Mouse (Mus musculus) hindbrain, embryonic 14.5 days (tissue): ENCODE data around the gene Rbms3. TPM values are rescaled to one million over a fixed set of nuclear protein-coding genes. Genes with fewer than 3 reads are reported as not detected.

ENCODE experiments used
- ATAC-seq: fragments of 200-750 bp; cut with Nextera tagmentation; 2 replicates; pipeline ENCODE4 v1.8.0; 2017; ENCODE audit warnings: moderate number of reproducible peaks, mild to moderate bottlenecking, moderate TSS enrichment, moderate library complexity; ENCODE audit not compliant: low FRiP score
- DNase-seq: peaks from one replicate; pipeline ENCODE4 v3.0.0-alpha.2; 2015; ENCODE audit warnings: low spot score
- H3K27ac ChIP-seq: fragments of 300-500 bp; sonication (generic); 2 replicates; pipeline ENCODE4 v1.5.1; 2014; ENCODE audit warnings: mild to moderate bottlenecking, moderate library complexity
- H3K27me3 ChIP-seq: fragments of 300-500 bp; sonication (generic); 2 replicates; pipeline ENCODE4 v1.6.1; 2014; ENCODE audit warnings: mild to moderate bottlenecking, low read length, mixed read lengths; ENCODE audit not compliant: control insufficient read depth, insufficient read depth
- H3K36me3 ChIP-seq: fragments of 300-500 bp; sonication (generic); replicated peaks from 2 replicates; pipeline ENCODE4 v1.6.1; 2014; ENCODE audit not compliant: control insufficient read depth, insufficient read depth
- H3K4me1 ChIP-seq: fragments of 300-500 bp; sonication (generic); replicated peaks from 2 replicates; pipeline ENCODE4 v1.6.1; 2014; ENCODE audit warnings: antibody characterized with exemption, low read length, mixed read lengths; ENCODE audit not compliant: control insufficient read depth, insufficient read depth
- H3K4me2 ChIP-seq: fragments of 300-500 bp; sonication (generic); replicated peaks from 2 replicates; pipeline ENCODE4 v1.6.1; 2014; ENCODE audit warnings: mild to moderate bottlenecking, moderate library complexity
- H3K4me3 ChIP-seq: fragments of 300-500 bp; sonication (generic); replicated peaks from 2 replicates; pipeline ENCODE4 v1.5.1; 2014; ENCODE audit warnings: mild to moderate bottlenecking, low read length
- H3K9ac ChIP-seq: fragments of 300-500 bp; sonication (generic); 2 replicates; pipeline ENCODE4 v1.6.1; 2014
- H3K9me3 ChIP-seq: fragments of 300-500 bp; sonication (generic); 2 replicates; pipeline ENCODE4 v1.6.1; 2016; ENCODE audit warnings: low read length; ENCODE audit not compliant: control insufficient read depth
- WGBS: fragments of 180-500 bp; shearing (Covaris S2); extraction: QIAGEN DNeasy Blood & Tissue Kit; methylation state at CpG from one replicate; pipeline ENCODE4 v1.1.7; 2014; 5-methylcytosine and 5-hydroxymethylcytosine counted together
- polyA plus RNA-seq: library from polyadenylated mRNA; unstranded; fragments of >200 nt; fragmentation: Nextera tagmentation; extraction: Ambion mirVana; gene quantifications from 2 replicates; pipeline ENCODE4 v1.2.1, GENCODE M21; 2014

Gene Rbms3
- polyA plus RNA-seq, 1 experiment from 2014 or later = 83.7 TPM

DNA sequence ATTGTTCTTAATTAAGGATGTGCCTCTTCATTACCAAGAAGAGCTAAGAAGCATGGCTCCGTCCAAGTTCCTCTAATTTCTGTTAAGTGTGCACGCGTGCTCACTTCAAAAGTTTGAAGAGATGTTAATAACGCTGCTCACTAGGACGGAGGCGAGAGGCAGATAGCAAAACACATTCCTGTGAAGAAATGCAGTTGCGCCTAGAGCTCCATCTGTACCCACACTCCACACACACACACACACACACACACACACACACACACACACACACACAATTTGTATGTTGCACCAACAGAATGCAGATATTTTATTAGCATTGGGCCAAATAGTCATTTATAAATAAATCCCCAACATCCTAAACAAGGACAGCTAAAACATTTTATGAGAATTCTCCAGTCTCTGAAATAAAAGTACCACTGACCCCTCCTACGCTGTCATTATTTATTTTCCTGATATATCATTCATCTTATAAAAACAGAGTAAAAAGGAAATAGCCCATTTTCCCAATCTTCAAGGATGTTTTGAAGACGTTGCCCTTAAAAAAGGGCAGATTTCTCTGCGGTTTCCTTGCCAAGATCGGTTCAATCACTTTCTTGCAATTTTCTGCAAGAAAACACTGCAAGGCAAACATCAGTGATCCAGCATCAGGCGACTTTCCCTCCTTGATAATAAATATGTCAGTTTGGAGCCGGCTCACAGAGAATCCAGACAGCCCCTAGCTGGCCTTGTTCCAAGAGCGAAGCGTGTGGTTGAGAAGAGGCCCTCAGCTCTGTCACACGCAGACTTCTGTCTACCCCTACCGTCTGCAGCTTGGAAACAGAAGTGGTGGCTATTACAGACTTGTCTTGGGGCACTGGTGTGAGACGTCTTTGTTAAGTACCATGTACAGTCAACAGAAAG is 235.8 kb downstream of the Rbms3 start:
- 0 out of 2 replicates have a peak, but pooled peaks cover 8% of the 10 kb centered on the region for H3K4me1 ChIP-seq
- 62% methylated on average over 18 of the region's 18 CpGs for WGBS
- H3K36me3 ChIP-seq = no peaks in the 10 kb centered on the region
- ATAC-seq (peak; percentile 65; the same call in 1 of the 2 replicates), DNase-seq (peak; percentile 74)
- H3K4me2 ChIP-seq = no peak overlapping the region
- H3K27ac ChIP-seq = peak overlapping the region; percentile 9; the same call in 1 of the 2 replicates
- H3K9ac ChIP-seq = no peak overlapping the region
- H3K4me3 ChIP-seq = no peak overlapping the region
- no peaks in the 10 kb centered on the region for H3K27me3 ChIP-seq
- no peaks in the 10 kb centered on the region for H3K9me3 ChIP-seq

DNA sequence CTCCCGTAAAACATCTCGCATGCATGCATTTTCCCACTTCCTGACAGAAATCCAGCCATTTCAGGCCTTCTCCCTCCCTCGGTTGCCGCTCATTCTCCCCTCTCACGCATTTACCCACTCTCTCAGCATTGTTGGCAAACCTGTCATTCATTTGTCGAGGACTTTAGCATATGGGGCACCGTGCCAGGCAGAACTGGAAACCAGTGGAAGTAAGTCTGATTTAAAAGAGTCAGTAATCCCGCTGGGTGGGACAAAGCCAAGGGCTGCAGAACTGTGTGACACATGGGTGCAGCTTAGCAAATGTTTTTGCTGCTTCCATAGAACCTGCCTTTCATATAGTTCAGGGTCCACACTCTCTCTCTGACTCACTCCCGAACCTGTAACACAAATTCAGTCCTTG is 241.7 kb downstream of the Rbms3 start:
- H3K4me3 ChIP-seq = no peak overlapping the region
- H3K27ac ChIP-seq = no peak overlapping the region
- no peak for DNase-seq
- no peaks in the 10 kb centered on the region for H3K9me3 ChIP-seq
- no peak overlapping the region for H3K4me2 ChIP-seq
- no peak overlapping the region for H3K9ac ChIP-seq
- H3K36me3 ChIP-seq = no peaks in the 10 kb centered on the region
- no peaks in the 10 kb centered on the region for H3K27me3 ChIP-seq
- no peak for ATAC-seq
- 71% methylated on average over 9 of the region's 9 CpGs for WGBS
- 0 out of 2 replicates have a peak, but pooled peaks cover 4% of the 10 kb centered on the region for H3K4me1 ChIP-seq

DNA sequence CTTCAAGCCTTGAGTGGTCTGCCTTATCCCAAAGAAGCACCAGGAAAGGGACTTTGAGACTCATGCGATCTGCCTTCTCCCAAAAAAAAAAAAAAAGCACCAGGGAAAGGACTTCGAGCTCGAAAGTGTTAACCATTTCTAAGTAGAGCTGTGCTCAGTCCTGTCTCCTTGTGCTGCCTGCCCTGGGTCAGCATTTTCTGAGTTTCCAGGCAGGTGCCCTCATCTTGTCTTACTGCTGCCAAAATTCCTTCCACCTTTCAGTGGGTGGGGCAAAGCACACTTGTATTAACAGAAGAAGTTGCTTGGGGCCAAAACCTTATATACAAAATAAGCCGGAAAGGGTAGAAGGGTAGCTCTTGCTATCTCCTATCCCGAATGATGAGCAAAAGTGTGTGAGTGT is 248.8 kb downstream of the Rbms3 start:
- Histone ChIP-seq H3K9ac (no peak overlapping the region), H3K9me3 (no peaks in the 10 kb centered on the region), H3K27me3 (no peaks in the 10 kb centered on the region), H3K27ac (no peak overlapping the region), H3K4me2 (no peak overlapping the region), H3K4me1 (0 out of 2 replicates have a peak, but pooled peaks cover 4% of the 10 kb centered on the region), H3K36me3 (no peaks in the 10 kb centered on the region), H3K4me3 (no peak overlapping the region)
- 81% methylated on average over 5 of the region's 5 CpGs for WGBS
- DNase-seq = no peak
- ATAC-seq = no peak

DNA sequence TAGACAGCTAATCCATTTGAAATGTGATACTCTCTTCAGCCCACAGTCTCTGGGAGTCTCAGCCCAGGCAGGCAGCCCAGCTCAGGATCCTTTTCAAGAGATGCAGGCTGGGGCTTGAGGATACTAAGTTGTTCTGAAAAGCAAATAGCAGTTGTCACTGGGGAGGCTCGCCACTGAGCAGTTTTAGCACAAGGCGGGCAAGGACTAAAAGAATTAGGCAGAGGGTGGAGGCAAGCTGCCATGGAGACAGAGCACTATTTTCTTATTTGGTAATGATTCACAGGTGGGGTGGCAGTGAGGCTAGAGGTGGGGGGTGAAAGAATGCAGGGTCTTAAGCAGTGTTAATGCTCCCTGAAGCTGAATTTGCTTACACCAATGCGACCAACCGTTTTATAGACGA is 249.6 kb downstream of the Rbms3 start:
- Histone ChIP-seq H3K36me3 (no peaks in the 10 kb centered on the region), H3K4me1 (0 out of 2 replicates have a peak, but pooled peaks cover 4% of the 10 kb centered on the region), H3K4me3 (no peak overlapping the region), H3K4me2 (no peak overlapping the region), H3K27ac (no peak overlapping the region), H3K9ac (no peak overlapping the region), H3K9me3 (no peaks in the 10 kb centered on the region), H3K27me3 (no peaks in the 10 kb centered on the region)
- DNase-seq (no peak), ATAC-seq (no peak; the same call in 1 of the 2 replicates)
- WGBS = 27% methylated on average over 5 of the region's 5 CpGs

DNA sequence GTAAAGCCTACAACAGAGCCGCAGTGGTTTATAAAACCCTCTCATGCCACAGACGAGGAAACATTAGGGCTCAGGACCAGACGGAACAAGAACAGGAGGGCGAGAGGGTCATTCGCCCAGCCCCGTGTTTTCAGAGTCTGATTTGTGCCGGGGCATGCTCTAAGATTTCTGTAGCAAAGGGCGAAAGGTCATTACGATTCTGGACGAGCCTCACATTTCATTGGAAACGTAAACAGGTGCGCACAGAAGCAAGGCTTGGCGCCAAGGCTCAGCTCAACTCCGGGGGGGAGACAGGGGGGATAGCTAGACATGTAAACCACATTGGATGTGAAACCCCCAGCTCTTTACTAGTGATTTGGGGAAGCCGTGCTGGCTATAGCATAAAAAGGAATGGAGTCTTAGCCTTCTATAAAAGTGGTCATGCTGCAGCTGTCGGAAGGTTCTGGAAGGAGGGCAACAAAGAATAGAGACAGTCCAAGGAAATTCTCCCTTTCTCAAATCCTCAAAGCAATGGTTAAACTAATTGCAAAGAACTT is 250.2 kb downstream of the Rbms3 start:
- Histone ChIP-seq H3K9ac (no peak overlapping the region), H3K27ac (no peak overlapping the region), H3K4me2 (no peak overlapping the region), H3K36me3 (no peaks in the 10 kb centered on the region), H3K4me1 (0 out of 2 replicates have a peak, but pooled peaks cover 4% of the 10 kb centered on the region), H3K9me3 (no peaks in the 10 kb centered on the region), H3K27me3 (no peaks in the 10 kb centered on the region), H3K4me3 (no peak overlapping the region)
- no peak for ATAC-seq
- 71% methylated on average over 16 of the region's 16 CpGs for WGBS
- no peak for DNase-seq

DNA sequence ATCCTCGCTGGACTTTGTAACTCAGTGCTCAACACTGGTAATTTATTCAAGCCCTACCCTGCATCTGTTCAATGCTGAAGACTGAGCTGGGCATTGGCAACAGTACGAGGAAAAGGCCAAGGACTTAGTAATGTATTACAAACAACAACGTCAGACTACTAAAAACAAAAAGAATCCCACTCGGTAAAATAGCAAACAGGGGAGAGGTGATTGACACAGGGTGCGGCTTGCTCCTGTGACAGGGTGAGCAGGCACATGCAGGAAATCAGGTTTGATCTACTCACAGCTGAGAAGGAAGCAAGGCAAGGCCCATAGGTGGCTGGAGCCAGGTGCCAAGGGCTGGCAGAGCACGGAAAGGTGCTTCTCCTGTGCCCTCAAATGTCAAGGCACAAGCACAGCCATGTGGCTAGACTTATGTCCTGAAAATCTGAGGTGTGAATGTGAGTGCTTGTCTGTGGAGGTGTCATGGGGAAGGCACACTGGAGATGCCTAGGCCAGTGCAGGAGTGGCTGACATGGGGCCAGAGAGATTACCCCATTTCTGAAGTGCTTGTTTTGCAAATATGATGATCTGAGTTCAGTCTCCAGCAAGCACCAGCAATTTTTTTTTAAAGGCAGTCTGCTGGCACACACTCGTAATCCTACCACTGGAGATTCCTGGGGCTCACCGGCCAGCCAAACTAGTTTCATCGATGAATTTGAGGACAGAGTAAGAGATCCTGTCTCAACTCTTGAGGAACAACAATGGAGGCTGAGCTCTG is 251.4 kb downstream of the Rbms3 start:
- Histone ChIP-seq H3K27me3 (no peaks in the 10 kb centered on the region), H3K9me3 (no peaks in the 10 kb centered on the region), H3K4me3 (no peak overlapping the region), H3K4me1 (0 out of 2 replicates have a peak, but pooled peaks cover under 1% of the 10 kb centered on the region), H3K4me2 (no peak overlapping the region), H3K27ac (no peak overlapping the region), H3K9ac (no peak overlapping the region), H3K36me3 (no peaks in the 10 kb centered on the region)
- ATAC-seq (no peak), DNase-seq (no peak)
- 80% methylated on average over 9 of the region's 9 CpGs for WGBS

DNA sequence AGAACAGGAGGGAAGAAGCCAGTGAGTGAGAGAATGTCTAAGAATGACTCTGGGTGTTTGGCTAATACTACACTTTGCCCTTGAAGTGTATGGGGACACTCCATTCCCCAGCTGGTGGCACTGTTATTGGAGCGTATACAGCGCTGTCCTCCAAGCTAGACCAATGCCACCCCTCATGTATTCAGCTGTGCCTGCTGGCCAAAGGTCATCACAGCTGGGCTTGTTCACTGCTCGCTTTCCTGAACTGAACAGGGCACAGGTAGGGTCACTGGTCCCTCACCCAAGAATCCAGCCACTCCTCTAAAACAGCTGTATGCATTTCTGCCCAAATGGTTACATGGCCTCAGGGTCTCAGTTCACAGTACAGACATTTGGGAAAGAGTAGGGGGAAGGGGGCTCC is 253.9 kb downstream of the Rbms3 start:
- 97% methylated on average over 3 of the region's 3 CpGs for whole genome bisulfite sequencing
- H3K9me3 ChIP-seq = no peaks in the 10 kb centered on the region
- no peaks in the 10 kb centered on the region for H3K4me1 ChIP-seq
- H3K9ac ChIP-seq = no peak overlapping the region
- H3K27me3 ChIP-seq = no peaks in the 10 kb centered on the region
- H3K27ac ChIP-seq = no peak overlapping the region
- H3K36me3 ChIP-seq = no peaks in the 10 kb centered on the region
- ATAC-seq (no peak), DNase-seq (no peak)
- no peak overlapping the region for H3K4me3 ChIP-seq
- no peak overlapping the region for H3K4me2 ChIP-seq

DNA sequence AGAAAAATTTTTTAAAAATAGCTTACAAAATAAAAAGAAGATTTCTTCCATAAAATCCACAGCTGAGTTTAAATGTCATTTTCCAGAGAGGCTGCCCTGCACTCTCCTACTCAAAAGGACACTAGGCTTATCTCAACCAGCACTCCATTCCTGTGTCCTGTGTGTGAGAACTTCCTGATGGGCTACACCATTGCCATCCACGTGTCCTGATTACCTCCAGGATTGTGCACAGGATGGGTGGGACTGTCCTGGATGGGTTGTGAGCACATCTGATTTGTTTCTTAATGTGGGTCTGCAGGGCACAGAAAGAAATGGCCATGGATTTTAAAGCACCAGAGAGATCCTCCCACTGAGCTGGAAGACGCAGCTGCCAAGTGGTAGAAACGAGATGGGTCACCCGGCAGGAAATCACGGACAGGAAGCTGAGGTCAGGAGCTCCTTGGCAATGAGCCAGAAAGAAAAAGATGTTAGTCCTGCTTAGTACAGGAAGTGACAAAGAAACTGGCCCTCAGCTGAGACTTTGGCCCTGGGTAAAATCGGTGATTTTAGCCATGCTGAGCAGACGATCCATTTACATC is 256.5 kb downstream of the Rbms3 start:
- 49% methylated on average over 7 of the region's 7 CpGs for WGBS
- H3K36me3 ChIP-seq = no peaks in the 10 kb centered on the region
- no peak overlapping the region for H3K4me2 ChIP-seq
- H3K4me3 ChIP-seq = no peak overlapping the region
- no peaks in the 10 kb centered on the region for H3K27me3 ChIP-seq
- H3K9ac ChIP-seq = no peak overlapping the region
- no peak overlapping the region for H3K27ac ChIP-seq
- no peaks in the 10 kb centered on the region for H3K9me3 ChIP-seq
- H3K4me1 ChIP-seq = no peaks in the 10 kb centered on the region
- ATAC-seq (no peak), DNase-seq (no peak)

DNA sequence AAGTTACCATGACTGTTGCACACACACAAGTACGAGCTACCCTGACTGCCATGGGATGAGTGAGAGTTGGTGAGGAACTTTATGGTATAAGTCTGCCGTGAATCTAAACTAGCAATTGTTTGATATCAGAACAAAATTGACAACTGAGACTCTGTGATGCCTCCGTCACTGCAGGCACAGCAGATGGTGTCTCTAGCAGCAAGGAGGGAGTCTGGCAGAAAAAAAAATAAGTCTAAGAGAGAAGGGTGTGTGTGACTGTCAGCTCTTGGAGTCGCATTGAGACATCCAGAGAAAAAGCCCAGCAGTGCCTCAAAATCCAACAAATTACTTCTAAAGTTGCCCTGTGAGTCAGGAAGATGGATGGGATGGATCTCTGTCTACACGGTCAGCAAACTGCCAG is 257.7 kb downstream of the Rbms3 start:
- whole genome bisulfite sequencing = 79% methylated on average over 5 of the region's 5 CpGs
- Histone ChIP-seq H3K9ac (no peak overlapping the region), H3K4me2 (no peak overlapping the region), H3K9me3 (no peaks in the 10 kb centered on the region), H3K36me3 (no peaks in the 10 kb centered on the region), H3K27me3 (no peaks in the 10 kb centered on the region), H3K27ac (no peak overlapping the region), H3K4me3 (no peak overlapping the region), H3K4me1 (no peaks in the 10 kb centered on the region)
- DNase-seq (no peak), ATAC-seq (no peak)
